Mouse (Mus musculus) cerebellum, adult 11 months (tissue): ENCODE results near the gene Pmepa1.

Source experiments
- DNase-seq: peaks from one replicate; pipeline ENCODE4 v3.0.0; 2022

Pmepa1 gene

GRCm38 (mm10) chr2:173276409-173276808, at the start of gene Pmepa1:
Gene Pmepa1 (minus strand): TSS chr2:173276533.
- peak; percentile 60 for DNase-seq

DNA sequence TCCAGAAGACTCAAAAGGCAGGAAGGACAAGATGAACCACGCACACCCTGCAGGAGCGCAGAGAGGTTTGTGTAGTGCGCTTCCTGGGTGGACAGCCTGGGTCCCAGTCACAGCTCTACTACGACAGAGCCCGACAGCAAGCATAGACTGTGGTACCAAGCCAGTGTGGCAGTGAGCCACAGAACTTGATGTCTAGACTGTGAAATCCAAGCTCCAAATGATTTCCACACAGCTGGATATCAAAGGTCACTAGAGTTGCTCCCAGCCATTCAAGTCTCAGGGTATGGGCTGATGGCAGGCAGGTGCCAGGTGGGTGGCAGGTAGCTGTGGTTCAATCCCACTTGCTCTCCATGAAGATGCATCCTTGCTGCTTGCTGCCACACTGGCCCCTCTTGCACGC, 45.4 kb upstream of the Pmepa1 start:
- DNase-seq: no peak

- no peak for DNase-seq
Measured at GRCm38 (mm10) chr2:173321194-173321593, 44.9 kb upstream of the Pmepa1 start.

DNA sequence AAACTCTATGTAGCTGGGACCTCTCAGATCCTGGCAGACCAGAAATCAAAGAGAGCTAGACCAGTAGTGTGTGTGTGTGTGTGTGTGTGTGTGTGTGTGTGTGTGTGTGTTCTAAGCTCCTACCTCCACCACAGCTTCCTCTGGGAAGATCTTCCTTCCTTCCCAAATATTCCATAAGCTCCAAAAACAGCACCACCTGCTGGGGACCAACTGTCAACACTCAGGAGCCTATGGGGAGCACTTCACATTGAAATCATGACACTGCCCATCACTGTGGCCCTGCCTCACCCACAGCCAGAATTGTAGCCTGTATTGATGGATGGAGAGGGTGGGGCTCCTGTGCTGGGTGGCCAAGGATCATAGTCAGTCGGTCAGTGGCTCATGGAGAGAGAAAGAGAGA, 38.0 kb upstream of the Pmepa1 start:
- DNase-seq: no peak

DNA sequence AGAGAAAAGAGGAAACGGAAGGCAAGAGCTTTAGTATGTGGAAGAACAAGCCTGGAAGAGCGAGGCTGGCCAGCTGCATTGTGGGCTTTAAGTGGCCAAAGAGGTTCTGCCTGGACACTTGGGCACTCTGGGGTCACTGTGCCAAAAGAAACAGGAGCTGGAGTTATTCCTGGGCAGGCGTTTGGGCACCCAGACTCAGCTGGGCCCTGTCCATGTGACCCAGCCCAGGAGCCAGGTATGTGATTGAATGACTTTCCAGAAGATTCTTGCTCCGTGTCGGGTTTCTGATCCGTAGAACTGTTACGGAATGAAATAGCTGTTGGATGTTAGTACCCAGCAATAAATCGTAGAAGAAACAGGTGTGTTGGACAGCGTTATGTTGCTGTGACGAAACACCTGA, 32.2 kb upstream of the Pmepa1 start:
- no peak for DNase-seq

DNA sequence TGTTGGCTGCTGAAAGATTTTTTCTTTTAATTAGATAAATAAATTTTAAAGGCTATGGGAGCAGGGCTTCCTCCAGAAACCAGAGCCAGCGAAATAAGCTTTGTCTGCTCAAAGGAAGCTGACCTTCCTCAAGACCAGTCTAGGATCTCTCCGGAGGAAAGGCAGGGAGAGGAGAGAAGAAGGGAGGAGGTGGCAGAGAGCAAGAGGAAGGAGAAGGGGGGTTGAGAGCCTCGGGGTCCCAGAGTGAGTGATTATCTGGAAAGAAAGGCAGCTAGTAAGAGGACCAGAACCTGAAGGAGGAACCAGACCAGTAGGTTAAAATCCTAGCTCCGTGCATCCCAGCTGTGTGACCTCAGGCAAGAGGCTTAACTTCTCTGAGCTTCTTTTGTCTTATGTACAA, 31.7 kb upstream of the Pmepa1 start:
- DNase-seq: no peak

GRCm38 (mm10) chr2:173307561-173307960, 31.2 kb upstream of the Pmepa1 start:
- no peak for DNase-seq

- DNase-seq: peak; percentile 26
Measured at GRCm38 (mm10) chr2:173306734-173307525, 30.6 kb upstream of the Pmepa1 start.

DNA sequence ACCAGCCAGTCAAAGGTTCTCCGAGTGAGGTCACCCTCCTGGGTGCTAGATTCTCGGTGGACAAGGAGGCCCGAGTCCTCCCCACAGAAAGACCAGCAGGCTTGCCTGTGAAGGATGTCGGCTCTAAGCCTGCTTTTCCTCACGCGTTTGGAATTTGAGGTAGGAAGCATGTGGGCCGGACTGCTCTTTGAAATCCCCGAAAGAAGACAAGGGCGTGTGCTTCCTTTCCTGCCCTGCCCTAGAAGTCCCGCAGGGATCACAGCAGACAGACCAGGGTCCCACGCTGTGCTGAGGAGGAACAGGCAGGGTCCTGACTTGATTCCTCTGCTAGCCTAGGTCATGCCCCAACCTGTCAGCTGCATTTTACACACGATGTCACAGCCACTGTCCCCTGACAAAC, 28.7 kb upstream of the Pmepa1 start:
- DNase-seq: no peak

GRCm38 (mm10) chr2:173300663-173301630, 24.6 kb upstream of the Pmepa1 start:
- DNase-seq: no peak

DNA sequence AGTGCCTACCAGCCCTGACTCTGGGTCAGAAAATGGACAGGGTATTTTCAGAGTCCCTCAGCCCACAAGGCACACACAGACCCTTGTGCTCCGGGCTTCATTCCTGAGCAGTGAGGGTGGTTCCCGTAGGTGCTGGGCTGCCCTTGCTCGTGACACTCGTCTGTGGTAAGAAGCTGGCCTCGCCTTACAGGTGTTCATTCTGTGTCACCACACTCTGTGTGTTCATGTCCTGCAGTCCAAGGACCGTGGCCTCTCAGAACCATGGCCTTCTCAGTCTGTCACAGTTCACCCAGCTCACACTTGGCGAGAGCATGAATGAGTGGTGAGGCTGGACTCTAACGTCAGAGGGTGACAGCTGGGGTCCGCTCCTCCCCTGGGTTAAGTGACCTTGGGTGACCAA, 20.1 kb upstream of the Pmepa1 start:
- no peak for DNase-seq

- DNase-seq: no peak
Measured at GRCm38 (mm10) chr2:173293042-173293441, 16.7 kb upstream of the Pmepa1 start.

- DNase-seq: no peak
Measured at GRCm38 (mm10) chr2:173292551-173292950, 16.2 kb upstream of the Pmepa1 start.

DNA sequence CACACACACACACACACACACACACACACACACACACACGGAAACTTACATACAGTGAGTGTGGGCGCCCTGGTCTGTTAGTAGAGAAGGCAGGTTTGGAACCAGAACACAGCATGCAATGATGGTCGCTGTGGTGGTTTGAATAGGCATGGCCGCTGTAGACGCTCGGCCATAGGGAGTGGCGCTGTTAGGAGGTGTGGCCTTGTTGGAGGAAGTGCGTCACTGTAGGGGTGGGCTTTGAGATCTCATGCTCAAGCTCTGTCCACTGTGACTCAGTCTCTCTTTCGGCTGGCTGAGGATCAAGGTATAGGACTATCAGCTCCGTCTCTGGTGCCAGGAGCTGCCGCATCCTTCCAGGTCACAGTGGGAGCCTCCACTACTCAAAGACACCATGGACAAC, 14.6 kb upstream of the Pmepa1 start:
- no peak for DNase-seq

- DNase-seq: no peak
Measured at GRCm38 (mm10) chr2:173289928-173290327, 13.6 kb upstream of the Pmepa1 start.

- no peak for DNase-seq
Measured at GRCm38 (mm10) chr2:173285816-173286538, 9.6 kb upstream of the Pmepa1 start.

DNA sequence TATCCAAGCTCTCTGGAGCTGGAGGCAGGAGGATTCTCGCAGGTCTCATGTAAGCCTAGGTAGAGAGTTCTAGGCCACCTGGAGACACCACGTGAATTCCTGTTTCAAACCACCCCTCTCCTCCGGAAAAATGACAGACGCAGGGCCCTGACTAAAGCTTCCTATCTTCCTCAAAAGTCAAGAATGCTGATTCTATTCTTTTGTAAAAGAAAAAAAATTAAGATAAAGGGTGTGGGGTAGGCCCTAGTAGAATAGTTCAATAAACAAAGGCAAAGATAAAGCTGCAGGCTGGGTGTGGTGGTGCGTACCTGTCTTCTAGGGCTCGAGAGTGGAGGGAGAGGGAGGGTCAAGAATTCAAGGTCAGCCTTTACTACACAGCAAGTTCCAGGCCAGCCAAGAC, 8.4 kb upstream of the Pmepa1 start:
- DNase-seq: no peak

DNA sequence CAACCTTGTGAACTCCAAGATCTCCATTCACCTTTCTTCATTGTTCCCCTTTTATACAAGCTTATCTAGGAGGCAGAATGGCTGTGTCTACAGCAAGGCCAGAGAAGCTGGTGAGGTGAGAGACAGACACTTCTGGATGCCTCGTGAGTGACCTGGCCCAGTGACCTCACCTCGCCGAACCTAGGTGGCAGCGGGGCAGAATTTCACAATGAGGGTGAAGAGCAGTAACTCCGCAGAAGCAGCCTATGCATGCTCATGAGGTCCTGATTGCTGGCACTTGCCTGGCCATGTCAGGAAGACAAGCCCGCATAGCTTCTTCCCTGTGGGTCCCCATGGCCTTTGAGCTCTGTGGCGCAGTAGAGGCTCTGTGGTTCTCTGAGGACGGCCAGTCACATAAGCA, 5.9 kb upstream of the Pmepa1 start:
- no peak for DNase-seq

DNA sequence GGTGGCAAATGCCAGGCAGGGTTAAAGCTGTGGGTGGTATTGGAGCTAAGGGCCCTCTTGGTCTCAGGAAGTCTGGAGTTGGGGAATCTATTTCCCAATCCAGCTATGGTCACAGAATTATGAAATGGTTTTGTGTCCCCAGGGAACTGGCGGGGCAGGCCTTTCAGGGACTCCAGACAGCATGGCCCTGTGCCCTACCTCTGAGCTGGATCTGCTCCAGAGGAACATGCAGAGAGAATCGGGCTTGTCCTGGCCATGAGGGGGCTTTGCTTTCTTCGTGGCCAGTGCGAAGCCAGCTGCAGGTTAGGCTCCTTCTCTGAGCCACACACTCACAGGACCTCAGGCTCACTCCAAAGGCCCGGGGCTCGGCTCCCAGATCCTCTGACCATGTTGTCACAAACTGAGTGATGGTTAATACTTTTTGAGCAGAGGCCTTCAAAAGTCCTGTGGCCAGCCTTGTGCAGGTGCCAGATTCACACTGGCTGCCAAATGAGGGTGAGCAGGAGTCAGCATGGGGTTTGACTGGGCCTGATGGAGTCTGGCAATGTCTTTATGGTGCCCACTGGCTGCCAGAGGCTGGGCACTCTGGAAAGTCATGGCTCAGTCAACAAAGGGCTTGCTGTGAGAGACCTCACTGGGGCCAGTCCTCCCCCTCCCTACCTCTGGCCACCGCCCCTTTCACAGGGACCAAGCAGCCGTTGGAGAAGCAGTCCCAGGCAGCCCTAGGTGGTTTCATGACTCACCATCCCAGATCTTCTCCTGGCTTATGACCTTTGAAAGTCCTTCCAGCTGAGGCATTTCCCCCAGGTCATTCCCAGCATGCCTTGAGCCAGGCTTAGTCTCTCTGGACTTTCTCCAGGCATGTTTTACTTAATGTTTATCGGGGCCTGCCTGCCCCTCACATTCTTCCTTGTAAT, 4.9 kb upstream of the Pmepa1 start:
- no peak for DNase-seq

DNA sequence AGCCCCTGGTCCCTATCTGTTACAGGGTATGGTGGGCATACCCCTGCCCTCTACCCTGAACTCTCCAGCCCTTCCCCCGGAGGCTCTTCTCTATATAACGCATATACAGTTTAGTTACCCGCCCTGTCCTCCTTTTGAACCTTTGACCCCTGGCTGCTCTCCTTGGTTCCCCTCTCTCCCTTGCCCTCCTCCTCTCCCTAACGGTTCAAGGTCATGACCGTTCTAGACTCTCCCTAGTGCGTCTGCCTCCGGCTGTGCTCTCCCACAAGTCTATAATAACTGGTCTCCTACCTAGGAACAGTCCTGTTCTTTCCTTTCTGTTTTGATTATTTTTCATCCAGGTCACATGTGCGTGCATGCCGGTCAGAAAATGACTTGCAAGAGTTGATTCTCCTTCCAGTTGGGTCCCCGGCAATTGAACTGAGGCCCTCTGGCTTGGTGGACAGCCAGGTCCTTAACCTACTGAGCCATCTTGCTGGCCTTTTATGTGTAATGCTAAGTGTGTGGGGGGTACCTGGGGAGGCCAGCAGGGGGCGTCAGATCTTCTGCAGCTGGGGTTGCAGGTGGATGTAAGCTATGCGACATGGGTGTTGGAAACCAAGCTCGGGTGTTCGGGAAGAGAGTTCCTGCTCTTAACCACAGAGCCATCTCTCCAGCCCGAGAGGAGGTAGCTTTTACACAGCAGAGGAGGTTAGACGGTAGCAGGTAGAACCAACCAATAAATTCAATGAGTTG, 2.7 kb upstream of the Pmepa1 start:
- no peak for DNase-seq

- no peak for DNase-seq
Measured at GRCm38 (mm10) chr2:173276859-173277258, 526 bp upstream of the Pmepa1 start.
